Mouse (Mus musculus) c-Kit-positive CD71-negative TER-119-negative erythroid progenitor cells, embryonic 14.5 days (primary cell): Measurements from ENCODE around the gene 4930507D05Rik.
"Not testable (repeated sequence)": the region's sequence is repeated elsewhere in the genome, so short reads cannot be mapped to it uniquely, and the experiment has no call there.

Experiments used
- DNase-seq: peaks from one replicate; pipeline ENCODE4 v3.0.0-alpha.2; 2013; ENCODE audit warnings: low read depth

The 4930507D05Rik gene

GRCm38 (mm10) chr10:62481108-62481852 lies 32.0 kb downstream of the 4930507D05Rik start:
- DNase-seq, result no peak

GRCm38 (mm10) chr10:62485878-62486582 lies 36.7 kb downstream of the 4930507D05Rik start:
- DNase-seq, result no peak

- peak; percentile 98 for DNase-seq
These were observed 37.5 kb downstream of the 4930507D05Rik start, which contains the start of gene Vps26a for GRCm38 (mm10) chr10:62486618-62487415. Gene Vps26a (minus strand): TSS chr10:62486805.

GRCm38 (mm10) chr10:62488266-62488665 lies 39.0 kb downstream of the 4930507D05Rik start:
- no peak for DNase-seq

GRCm38 (mm10) chr10:62491681-62492080 lies 42.4 kb downstream of the 4930507D05Rik start:
- DNase-seq, result not testable (repeated sequence)

GRCm38 (mm10) chr10:62500088-62500915 lies 51.0 kb downstream of the 4930507D05Rik start:
- DNase-seq, result no peak
